Mouse (Mus musculus) large intestine, adult 2 months (tissue): ENCODE data around the gene Iqcd. TPM values are rescaled to one million over a fixed set of nuclear protein-coding genes. Genes with fewer than 3 reads are reported as not detected.

Experiments
- DNase-seq: peaks from one replicate; pipeline ENCODE4 v3.0.0-alpha.2; 2012; ENCODE audit warnings: low read depth, low spot score
- WGBS: fragments of 180-500 bp; shearing (Covaris S2); methylation state at CpG from one replicate; pipeline ENCODE4 v1.1.7; 2018; 5-methylcytosine and 5-hydroxymethylcytosine counted together
- polyA plus RNA-seq: library from polyadenylated mRNA; depleted of rRNA; stranded (reverse); fragments of >200 nt; gene quantifications from 2 replicates; pipeline ENCODE4 v1.2.3, GENCODE M21; 2012; rRNA removed

Gene Iqcd
- polyA plus RNA-seq, 1 experiment = 0.40 TPM

- DNase-seq = no peak
- 49% methylated on average over 5 of the region's 5 CpGs for WGBS
Observed at GRCm38 (mm10) chr5:120651230-120651629, 62.4 kb downstream of the Iqcd start.

DNA sequence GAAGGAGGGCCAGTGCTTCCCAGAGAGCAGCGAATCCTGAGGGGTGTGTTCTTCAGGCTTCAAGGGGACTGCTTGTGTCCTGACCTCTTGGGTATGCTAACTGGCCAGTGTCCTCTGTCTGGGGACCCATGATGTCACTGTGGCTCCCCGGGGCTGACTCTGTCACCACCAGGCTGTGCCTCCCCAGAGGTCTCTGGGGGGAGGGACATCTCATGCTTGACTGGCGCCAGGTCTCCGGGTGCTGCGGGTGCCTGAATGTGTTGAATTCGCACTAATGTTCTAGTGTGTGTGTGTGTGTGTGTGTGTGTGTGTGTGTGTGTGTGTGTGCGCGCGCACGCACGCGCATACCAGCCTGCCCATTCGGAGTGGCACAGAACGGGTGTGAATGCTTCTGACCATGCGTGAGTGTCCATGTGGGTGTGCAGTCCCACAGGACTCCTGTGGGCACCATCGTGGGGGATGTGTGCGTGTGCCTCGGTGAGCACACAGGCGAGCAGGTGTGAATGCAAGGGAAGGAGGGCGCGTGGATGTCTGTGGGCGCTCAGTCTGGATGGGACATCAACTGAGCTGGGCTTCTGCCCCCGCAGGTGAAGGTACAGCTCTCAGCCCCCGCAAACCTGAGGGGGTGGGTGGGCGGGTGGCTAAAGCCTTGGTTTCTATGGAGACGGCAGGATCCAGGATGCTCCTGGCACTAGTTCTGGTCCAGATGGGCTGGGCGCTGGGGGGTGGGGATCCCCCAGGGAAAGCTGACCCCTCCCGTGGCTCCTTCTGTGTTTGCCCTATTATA lies 64.3 kb downstream of the Iqcd start:
- no peak for DNase-seq
- WGBS = 78% methylated on average over 28 of the region's 28 CpGs

- DNase-seq = no peak
- 90% methylated on average over 2 of the region's 2 CpGs for WGBS
Observed at GRCm38 (mm10) chr5:120653873-120654272, 65.1 kb downstream of the Iqcd start.

- DNase-seq = no peak
- 68% methylated on average over 12 of the region's 12 CpGs for WGBS
Observed at GRCm38 (mm10) chr5:120656281-120656751, 67.5 kb downstream of the Iqcd start.

Other genes with a start within 250 kb of the Iqcd start
- 0.10 and 0.16 TPM in 2 replicates for gene Lhx5, start 157.3 kb upstream of the Iqcd start, polyA plus RNA-seq
- gene Sdsl, start 116.2 kb upstream of the Iqcd start, polyA plus RNA-seq = 23.2 and 28.2 TPM in 2 replicates
- gene Sds, start 112.5 kb upstream of the Iqcd start, polyA plus RNA-seq = not detected in 2 replicates
- 13.9 and 14.6 TPM in 2 replicates for gene Plbd2, start 85.4 kb upstream of the Iqcd start, polyA plus RNA-seq
- gene Slc8b1, start 77.8 kb upstream of the Iqcd start, polyA plus RNA-seq = 10.9 and 13.0 TPM in 2 replicates
- 41.7 and 63.5 TPM in 2 replicates for gene Tpcn1, start 343 bp upstream of the Iqcd start, polyA plus RNA-seq
- gene Rita1, start 23.6 kb downstream of the Iqcd start, polyA plus RNA-seq = 12.4 and 13.2 TPM in 2 replicates
- 35.2 and 40.2 TPM in 2 replicates for gene Ddx54, start 23.7 kb downstream of the Iqcd start, polyA plus RNA-seq
- gene Cfap73, start 45.2 kb downstream of the Iqcd start, polyA plus RNA-seq = not detected in 2 replicates
- gene Rasal1, start 59.8 kb downstream of the Iqcd start, polyA plus RNA-seq = 0.79 and 1.2 TPM in 2 replicates
- 19.7 and 20.8 TPM in 2 replicates for gene Dtx1, start 122.9 kb downstream of the Iqcd start, polyA plus RNA-seq
- 3.9 and 6.4 TPM in 2 replicates for gene Oas2, start 160.8 kb downstream of the Iqcd start, polyA plus RNA-seq
- 10.9 and 36.1 TPM in 2 replicates for gene Oas3, start 188.6 kb downstream of the Iqcd start, polyA plus RNA-seq
- gene Oas1e, start 206.5 kb downstream of the Iqcd start, polyA plus RNA-seq = 0.06 and 0.75 TPM in 2 replicates
- 1.5 and 1.7 TPM in 2 replicates for gene Oas1c, start 223.5 kb downstream of the Iqcd start, polyA plus RNA-seq